Mouse (Mus musculus): ENCODE data around the gene Htr2a. TPM values are rescaled to one million over a fixed set of nuclear protein-coding genes. Genes with fewer than 3 reads are reported as not detected.

Htr2a gene
- 0.01 TPM for polyA plus RNA-seq (2012; fragmentation: generic; extraction: Trizol)
- long read RNA-seq, experiment 1 = 0 reads
- long read RNA-seq, experiment 2, full-length matches to known transcripts = 2 of 2 reads
- long read RNA-seq, experiment 2, partial matches to known transcripts = 0 of 2 reads
- long read RNA-seq, experiment 2, other reads (novel, unspliced or antisense) = 0 of 2 reads

DNA sequence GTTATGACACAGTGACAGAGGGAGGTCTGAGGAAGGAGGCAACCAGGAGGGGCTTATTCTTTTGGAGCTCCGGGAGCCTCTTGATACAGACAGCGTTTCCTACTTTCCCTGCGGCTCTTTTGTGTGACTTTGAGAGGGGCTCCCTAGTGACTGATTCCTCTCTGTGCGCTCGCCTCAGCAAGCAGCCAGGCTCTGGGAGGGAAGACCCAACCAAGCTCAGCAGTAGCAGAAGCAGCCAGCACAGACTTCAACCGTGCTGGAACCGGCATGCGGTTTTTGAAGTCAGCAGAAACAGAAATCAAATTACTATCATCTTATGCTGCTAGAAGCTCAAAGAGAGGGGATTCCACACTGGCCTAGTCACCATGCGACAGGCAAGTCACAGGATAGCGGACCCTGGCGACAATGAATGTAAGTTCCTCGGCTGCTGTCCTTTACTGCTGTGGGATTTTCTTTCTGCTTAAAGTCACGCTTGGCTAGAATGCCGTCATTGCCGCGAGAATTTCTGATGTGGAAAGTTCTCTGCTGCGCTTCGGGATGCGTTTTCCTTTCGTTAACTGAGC is at the start of gene Htr2a:
Gene Htr2a, plus strand, starts transcription at position 22 of the 563 bp plus-strand sequence.
- H3K27me3 ChIP-seq (ENCODE audit: control insufficient read depth, insufficient read depth, insufficient read length) = peaks cover 18% of the 10 kb centered on the region
- TF ChIP-seq CTCF (IDR thresholded peaks at IDR 0.05; ENCODE audit: control insufficient read depth, insufficient read depth, insufficient read length) (no peak), FOSL1 (IDR thresholded peaks at IDR 0.05; ENCODE audit: insufficient read depth, low read length, poor library complexity, severe bottlenecking) (no peak), USF1 (IDR thresholded peaks at IDR 0.05; ENCODE audit: low read depth) (no peak), MYOG (IDR thresholded peaks at IDR 0.05; ENCODE audit: control insufficient read depth, extremely low read depth, insufficient read length) (no peak), CEBPB (IDR thresholded peaks at IDR 0.05; ENCODE audit: low read depth) (no peak), MYOD1 (IDR thresholded peaks at IDR 0.05; ENCODE audit: control insufficient read depth, insufficient read length, low read depth) (no peak), MAX (IDR thresholded peaks at IDR 0.05) (no peak)
- H3ac ChIP-seq (ENCODE audit: control insufficient read depth, insufficient read length, low read depth) = no peak within 1 kb of the TSS
- no peaks in the 10 kb centered on the region for H3K79me2 ChIP-seq (ENCODE audit: control insufficient read depth, insufficient read depth)
- H3K36me3 ChIP-seq (ENCODE audit: control insufficient read depth, insufficient read depth) = no peaks in the 10 kb centered on the region
- H3K4me3 ChIP-seq (ENCODE audit: insufficient read depth, poor library complexity, severe bottlenecking) = no peak within 1 kb of the TSS
- no peaks in the 10 kb centered on the region for H3K79me3 ChIP-seq (ENCODE audit: low read depth)

DNA sequence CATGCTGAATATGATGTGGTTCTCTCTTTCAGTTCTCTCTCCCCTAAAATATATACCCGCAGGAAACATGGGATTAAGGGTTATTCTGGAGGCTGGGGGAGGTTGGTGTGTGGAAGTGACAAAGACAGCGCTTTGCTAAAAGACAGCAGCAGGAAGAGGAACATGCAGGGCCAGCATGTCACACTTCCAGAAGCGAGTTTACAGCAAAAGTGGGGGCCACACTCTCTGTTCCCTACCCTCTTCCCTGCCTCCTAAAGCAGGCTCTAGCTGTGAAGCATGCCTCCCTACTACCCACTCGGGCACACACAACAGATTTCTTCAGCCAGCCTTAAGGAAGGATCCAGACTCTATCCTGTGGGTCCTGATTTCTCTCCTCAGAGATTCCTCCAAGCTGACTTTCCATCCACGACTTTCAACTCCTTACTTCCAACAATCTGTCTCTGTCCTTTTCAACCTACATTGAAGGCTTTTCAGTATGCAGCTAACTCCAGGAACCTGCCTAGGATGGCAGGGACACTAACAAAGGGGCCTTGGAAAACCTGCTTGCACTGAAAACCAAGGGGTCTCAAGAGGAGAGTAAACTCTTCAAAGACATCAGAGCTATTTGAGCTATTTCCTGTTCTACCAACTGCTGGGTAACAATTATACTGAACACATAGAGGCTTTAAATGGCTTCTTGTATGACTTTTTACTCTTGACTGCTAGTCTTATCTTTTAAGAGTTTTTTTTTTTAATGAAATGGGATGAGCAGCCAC is 39.1 kb upstream of the Htr2a start:
- Histone ChIP-seq H3ac (ENCODE audit: control insufficient read depth, insufficient read length, low read depth) (no peak overlapping the region), H3K79me2 (ENCODE audit: control insufficient read depth, insufficient read depth) (no peaks in the 10 kb centered on the region), H3K4me3 (ENCODE audit: insufficient read depth, poor library complexity, severe bottlenecking) (no peak overlapping the region), H3K27me3 (ENCODE audit: control insufficient read depth, insufficient read depth, insufficient read length) (no peaks in the 10 kb centered on the region), H3K36me3 (ENCODE audit: control insufficient read depth, insufficient read depth) (no peaks in the 10 kb centered on the region), H3K79me3 (ENCODE audit: low read depth) (no peaks in the 10 kb centered on the region)
- TF ChIP-seq MYOG (IDR thresholded peaks at IDR 0.05; ENCODE audit: control insufficient read depth, extremely low read depth, insufficient read length) (no peak), USF1 (IDR thresholded peaks at IDR 0.05; ENCODE audit: low read depth) (no peak), CEBPB (IDR thresholded peaks at IDR 0.05; ENCODE audit: low read depth) (no peak), FOSL1 (IDR thresholded peaks at IDR 0.05; ENCODE audit: insufficient read depth, low read length, poor library complexity, severe bottlenecking) (no peak), MYOD1 (IDR thresholded peaks at IDR 0.05; ENCODE audit: control insufficient read depth, insufficient read length, low read depth) (no peak), MAX (IDR thresholded peaks at IDR 0.05) (no peak), CTCF (IDR thresholded peaks at IDR 0.05; ENCODE audit: control insufficient read depth, insufficient read depth, insufficient read length) (no peak)

DNA sequence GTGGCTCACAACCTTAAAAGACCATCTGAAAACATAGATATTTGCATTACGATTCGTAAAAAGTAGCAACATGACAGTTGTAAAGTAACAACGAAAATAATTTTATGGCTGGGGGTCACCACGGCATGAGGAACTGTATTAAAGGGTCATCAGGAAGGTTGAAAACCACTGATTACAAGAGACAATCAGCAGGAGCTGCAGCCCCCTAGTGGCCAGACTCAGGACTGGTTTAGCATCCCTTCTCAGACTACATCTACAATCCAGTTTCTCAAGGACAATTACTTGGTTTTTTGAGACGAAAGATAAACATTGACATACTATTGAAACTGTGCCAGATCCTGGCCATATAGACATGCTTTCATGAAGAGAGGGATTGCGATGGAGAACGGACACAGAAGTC is 38.1 kb upstream of the Htr2a start:
- Histone ChIP-seq H3K4me3 (ENCODE audit: insufficient read depth, poor library complexity, severe bottlenecking) (no peak overlapping the region), H3ac (ENCODE audit: control insufficient read depth, insufficient read length, low read depth) (no peak overlapping the region), H3K27me3 (ENCODE audit: control insufficient read depth, insufficient read depth, insufficient read length) (no peaks in the 10 kb centered on the region), H3K36me3 (ENCODE audit: control insufficient read depth, insufficient read depth) (no peaks in the 10 kb centered on the region), H3K79me3 (ENCODE audit: low read depth) (no peaks in the 10 kb centered on the region), H3K79me2 (ENCODE audit: control insufficient read depth, insufficient read depth) (no peaks in the 10 kb centered on the region)
- TF ChIP-seq FOSL1 (IDR thresholded peaks at IDR 0.05; ENCODE audit: insufficient read depth, low read length, poor library complexity, severe bottlenecking) = no peak
- peak; percentile 28 for TF ChIP-seq CTCF (IDR thresholded peaks at IDR 0.05; ENCODE audit: control insufficient read depth, insufficient read depth, insufficient read length)

DNA sequence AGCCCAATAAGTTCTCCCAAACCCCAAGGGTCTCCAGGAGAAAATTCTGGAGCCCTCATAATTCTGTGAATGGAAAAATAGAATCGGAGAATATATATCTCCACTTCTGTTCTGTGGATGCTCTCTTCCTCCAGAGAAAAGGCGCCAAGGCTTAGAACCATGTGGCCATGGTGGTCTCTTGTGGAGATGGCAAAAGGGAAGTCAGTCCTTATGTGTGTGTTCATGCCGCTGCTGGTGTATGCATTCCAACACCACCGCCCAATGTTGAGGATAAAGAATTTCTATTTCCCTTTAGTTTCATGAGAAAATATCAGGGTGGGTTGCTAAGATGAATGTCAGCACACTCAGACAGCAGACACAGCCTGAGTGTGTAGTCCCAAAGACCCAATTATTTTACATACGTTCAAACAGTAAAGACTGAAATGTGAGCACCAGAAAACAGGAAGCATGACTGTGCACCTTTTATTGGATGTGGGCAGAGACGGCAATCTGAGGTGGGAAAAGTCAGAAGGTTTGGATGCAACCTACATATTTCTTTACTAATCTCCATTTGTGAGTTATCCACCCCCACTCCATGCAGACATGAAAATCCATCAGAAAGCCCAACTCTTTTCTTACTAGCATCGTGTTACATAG is 37.4 kb upstream of the Htr2a start:
- no peaks in the 10 kb centered on the region for H3K27me3 ChIP-seq (ENCODE audit: control insufficient read depth, insufficient read depth, insufficient read length)
- no peak for TF ChIP-seq MYOG (IDR thresholded peaks at IDR 0.05; ENCODE audit: control insufficient read depth, extremely low read depth, insufficient read length)
- TF ChIP-seq CTCF (IDR thresholded peaks at IDR 0.05; ENCODE audit: control insufficient read depth, insufficient read depth, insufficient read length) = no peak
- TF ChIP-seq MYOD1 (IDR thresholded peaks at IDR 0.05; ENCODE audit: control insufficient read depth, insufficient read length, low read depth) = no peak
- no peak for TF ChIP-seq USF1 (IDR thresholded peaks at IDR 0.05; ENCODE audit: low read depth)
- TF ChIP-seq CEBPB (IDR thresholded peaks at IDR 0.05; ENCODE audit: low read depth) = no peak
- no peak for TF ChIP-seq FOSL1 (IDR thresholded peaks at IDR 0.05; ENCODE audit: insufficient read depth, low read length, poor library complexity, severe bottlenecking)
- TF ChIP-seq MAX (IDR thresholded peaks at IDR 0.05) = no peak
- H3ac ChIP-seq (ENCODE audit: control insufficient read depth, insufficient read length, low read depth) = no peak overlapping the region
- no peaks in the 10 kb centered on the region for H3K79me2 ChIP-seq (ENCODE audit: control insufficient read depth, insufficient read depth)
- H3K36me3 ChIP-seq (ENCODE audit: control insufficient read depth, insufficient read depth) = no peaks in the 10 kb centered on the region
- H3K79me3 ChIP-seq (ENCODE audit: low read depth) = no peaks in the 10 kb centered on the region
- no peak overlapping the region for H3K4me3 ChIP-seq (ENCODE audit: insufficient read depth, poor library complexity, severe bottlenecking)

DNA sequence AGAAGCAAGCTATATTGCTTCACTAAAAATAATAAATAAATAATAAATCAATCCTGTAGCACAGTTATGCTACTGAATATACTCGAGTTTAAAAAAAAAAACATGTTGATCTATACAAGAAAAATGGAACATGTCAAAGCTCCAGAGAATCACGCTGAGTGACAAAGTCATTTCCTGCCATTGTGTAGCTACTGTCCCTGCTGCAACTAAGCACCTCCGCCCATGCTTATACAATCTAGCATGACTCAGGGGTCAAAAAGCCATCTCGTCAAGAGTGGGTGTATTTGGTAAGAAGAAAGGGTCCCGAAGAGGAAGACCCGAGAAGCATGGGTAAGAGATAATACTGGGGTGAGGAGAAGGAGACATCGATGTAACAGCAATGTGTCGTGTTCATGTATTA is 29.3 kb upstream of the Htr2a start:
- no peak for TF ChIP-seq MYOG (IDR thresholded peaks at IDR 0.05; ENCODE audit: control insufficient read depth, extremely low read depth, insufficient read length)
- TF ChIP-seq CTCF (IDR thresholded peaks at IDR 0.05; ENCODE audit: control insufficient read depth, insufficient read depth, insufficient read length) = no peak
- TF ChIP-seq MYOD1 (IDR thresholded peaks at IDR 0.05; ENCODE audit: control insufficient read depth, insufficient read length, low read depth) = no peak
- no peak for TF ChIP-seq MAX (IDR thresholded peaks at IDR 0.05)
- no peak for TF ChIP-seq FOSL1 (IDR thresholded peaks at IDR 0.05; ENCODE audit: insufficient read depth, low read length, poor library complexity, severe bottlenecking)
- no peak for TF ChIP-seq CEBPB (IDR thresholded peaks at IDR 0.05; ENCODE audit: low read depth)
- no peak for TF ChIP-seq USF1 (IDR thresholded peaks at IDR 0.05; ENCODE audit: low read depth)

More for the DNA sequence above, 29.3 kb upstream of the Htr2a start:
- Histone ChIP-seq H3K4me3 (ENCODE audit: insufficient read depth, poor library complexity, severe bottlenecking) (no peak overlapping the region), H3K79me3 (ENCODE audit: low read depth) (no peaks in the 10 kb centered on the region), H3K79me2 (ENCODE audit: control insufficient read depth, insufficient read depth) (no peaks in the 10 kb centered on the region), H3K27me3 (ENCODE audit: control insufficient read depth, insufficient read depth, insufficient read length) (no peaks in the 10 kb centered on the region), H3K36me3 (ENCODE audit: control insufficient read depth, insufficient read depth) (no peaks in the 10 kb centered on the region), H3ac (ENCODE audit: control insufficient read depth, insufficient read length, low read depth) (no peak overlapping the region)

All from C2C12 (cell line).